Mouse (Mus musculus) embryonic facial prominence, embryonic 15.5 days (tissue): ENCODE measurements at regions not wholly inside any gene's neighbourhood (a gene's known extent, or its start where the extent isn't known, plus 50 kb on each side); places are given as distances from the start of the nearest gene placed in this dataset.

ENCODE experiments used
- ATAC-seq: fragments of 200-750 bp; cut with Nextera tagmentation; 2 replicates; pipeline ENCODE4 v1.8.0; 2017; ENCODE audit warnings: low read depth, moderate TSS enrichment; ENCODE audit not compliant: insufficient number of reproducible peaks, low FRiP score, low TSS enrichment
- H3K27ac ChIP-seq: fragments of 300-500 bp; sonication (generic); replicated peaks from 2 replicates; pipeline ENCODE4 v1.5.1; 2015; ENCODE audit warnings: mild to moderate bottlenecking, inconsistent platforms
- H3K27me3 ChIP-seq: fragments of 300-500 bp; sonication (generic); 2 replicates; pipeline ENCODE4 v1.6.1; 2015; ENCODE audit warnings: inconsistent platforms
- H3K36me3 ChIP-seq: fragments of 300-500 bp; sonication (generic); 2 replicates; pipeline ENCODE4 v1.6.1; 2015; ENCODE audit warnings: mild to moderate bottlenecking, inconsistent platforms
- H3K4me1 ChIP-seq: fragments of 300-500 bp; sonication (generic); 2 replicates; pipeline ENCODE4 v1.6.1; 2015; ENCODE audit warnings: inconsistent platforms
- H3K4me2 ChIP-seq: fragments of 300-500 bp; sonication (generic); replicated peaks from 2 replicates; pipeline ENCODE4 v1.6.1; 2015; ENCODE audit warnings: mild to moderate bottlenecking, inconsistent platforms
- H3K4me3 ChIP-seq: fragments of 300-500 bp; sonication (generic); replicated peaks from 2 replicates; pipeline ENCODE4 v1.5.1; 2015; ENCODE audit warnings: mild to moderate bottlenecking, inconsistent platforms
- H3K9ac ChIP-seq: fragments of 300-500 bp; sonication (generic); 2 replicates; pipeline ENCODE4 v1.6.1; 2015; ENCODE audit warnings: inconsistent platforms
- H3K9me3 ChIP-seq: fragments of 300-500 bp; sonication (generic); replicated peaks from 2 replicates; pipeline ENCODE4 v1.6.1; 2016; ENCODE audit warnings: inconsistent platforms
- WGBS: fragments of 180-500 bp; shearing (Covaris S2); methylation state at CpG from one replicate; pipeline ENCODE4 v1.1.7; 2015; 5-methylcytosine and 5-hydroxymethylcytosine counted together

- Histone ChIP-seq H3K4me2 (no peak overlapping the region), H3K9ac (no peak overlapping the region), H3K27me3 (no peaks in the 10 kb centered on the region), H3K36me3 (no peaks in the 10 kb centered on the region), H3K4me3 (no peak overlapping the region), H3K4me1 (no peaks in the 10 kb centered on the region), H3K27ac (no peak overlapping the region), H3K9me3 (peaks cover 6% of the 10 kb centered on the region; the same call in 1 of the 2 replicates)
- no peak for ATAC-seq
- 69% methylated on average over 15 of the region's 15 CpGs for WGBS
Observed at GRCm38 (mm10) chr5:148715218-148715991, 162.8 kb upstream of the Ubl3 start.

DNA sequence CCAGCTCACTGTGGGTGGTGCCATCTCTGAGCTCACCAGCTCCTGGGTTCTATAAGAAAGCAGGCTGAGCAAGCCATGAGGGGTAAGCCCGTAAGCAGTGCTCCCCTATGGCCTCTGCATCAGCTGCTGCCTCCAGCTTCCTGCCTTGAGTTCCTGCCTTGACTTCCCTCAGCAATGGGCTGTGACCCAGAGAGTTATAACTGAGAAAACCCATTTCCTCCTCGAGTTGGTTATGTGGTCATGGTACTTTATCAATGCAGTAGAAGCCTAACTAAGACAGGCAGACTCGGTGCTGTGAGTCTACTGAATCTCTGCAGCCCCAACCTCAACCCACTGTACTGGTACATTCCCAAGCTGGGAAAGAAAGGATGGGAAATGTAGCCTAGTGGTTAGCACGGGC is 162.2 kb upstream of the Ubl3 start:
- H3K4me1 ChIP-seq: no peaks in the 10 kb centered on the region
- H3K27ac ChIP-seq: no peak overlapping the region
- no peaks in the 10 kb centered on the region for H3K36me3 ChIP-seq
- 79% methylated on average over 4 of the region's 4 CpGs for whole genome bisulfite sequencing
- no peaks in the 10 kb centered on the region for H3K27me3 ChIP-seq
- no peak overlapping the region for H3K4me2 ChIP-seq
- peaks cover 6% of the 10 kb centered on the region; the same call in 1 of the 2 replicates for H3K9me3 ChIP-seq
- no peak overlapping the region for H3K9ac ChIP-seq
- no peak overlapping the region for H3K4me3 ChIP-seq
- no peak for ATAC-seq

DNA sequence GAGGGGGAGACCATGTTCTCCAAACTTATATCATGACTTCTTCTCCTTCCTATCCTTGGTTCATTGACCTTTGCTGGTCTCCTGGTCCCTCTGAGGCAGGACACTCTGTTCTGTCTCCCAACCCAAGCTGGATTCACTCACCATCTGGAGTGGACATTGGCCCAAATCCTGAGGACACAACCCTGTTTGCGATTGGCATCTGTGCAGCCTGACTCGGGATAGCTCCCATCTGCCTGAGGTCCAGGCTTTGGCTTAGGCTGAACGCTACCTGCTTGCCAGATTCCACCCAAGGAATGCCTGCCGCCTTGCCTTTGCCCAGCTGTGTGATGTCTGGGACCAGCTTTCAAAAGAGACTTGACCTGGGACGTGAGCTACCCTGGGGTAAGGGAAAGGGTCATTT is 161.2 kb upstream of the Ubl3 start:
- no peaks in the 10 kb centered on the region for H3K36me3 ChIP-seq
- no peak for ATAC-seq
- H3K27me3 ChIP-seq: no peaks in the 10 kb centered on the region
- H3K9me3 ChIP-seq: peaks cover 6% of the 10 kb centered on the region; the same call in 1 of the 2 replicates
- no peak overlapping the region for H3K4me2 ChIP-seq
- 91% methylated on average over 5 of the region's 5 CpGs for WGBS
- H3K27ac ChIP-seq: no peak overlapping the region
- H3K4me3 ChIP-seq: no peak overlapping the region
- H3K9ac ChIP-seq: no peak overlapping the region
- peaks cover 5% of the 10 kb centered on the region for H3K4me1 ChIP-seq

- Histone ChIP-seq H3K9ac (no peak overlapping the region), H3K4me2 (no peak overlapping the region), H3K27me3 (no peaks in the 10 kb centered on the region), H3K36me3 (no peaks in the 10 kb centered on the region), H3K4me1 (peaks cover 13% of the 10 kb centered on the region), H3K9me3 (no peaks in the 10 kb centered on the region), H3K4me3 (no peak overlapping the region), H3K27ac (no peak overlapping the region)
- ATAC-seq: no peak
Observed at GRCm38 (mm10) chr5:148713039-148713438, 160.4 kb upstream of the Ubl3 start.

DNA sequence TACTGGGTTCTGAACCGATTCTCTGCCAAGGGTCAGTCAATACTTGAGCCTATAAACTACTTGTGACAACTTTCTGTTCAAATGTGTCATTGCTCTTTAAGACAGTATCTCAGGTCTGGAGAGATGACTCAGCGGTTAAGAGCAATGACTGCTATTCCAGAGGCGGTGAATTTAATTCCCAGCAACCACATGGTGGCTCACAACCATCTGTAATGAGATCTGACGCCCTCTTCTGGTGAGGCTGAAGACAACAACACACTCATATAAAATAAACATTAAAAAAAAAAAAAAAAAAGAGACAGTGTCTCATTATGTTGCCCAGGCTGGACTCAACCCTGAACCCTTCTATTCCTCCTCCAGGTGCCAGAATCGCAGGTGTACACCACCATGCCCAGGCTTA is 159.0 kb upstream of the Ubl3 start:
- H3K4me2 ChIP-seq: no peak overlapping the region
- H3K4me3 ChIP-seq: no peak overlapping the region
- ATAC-seq: no peak
- no peaks in the 10 kb centered on the region for H3K36me3 ChIP-seq
- no peaks in the 10 kb centered on the region for H3K27me3 ChIP-seq
- no peak overlapping the region for H3K9ac ChIP-seq
- no peaks in the 10 kb centered on the region for H3K9me3 ChIP-seq
- WGBS: 81% methylated on average over 5 of the region's 5 CpGs
- H3K4me1 ChIP-seq: peaks cover 16% of the 10 kb centered on the region
- H3K27ac ChIP-seq: no peak overlapping the region

DNA sequence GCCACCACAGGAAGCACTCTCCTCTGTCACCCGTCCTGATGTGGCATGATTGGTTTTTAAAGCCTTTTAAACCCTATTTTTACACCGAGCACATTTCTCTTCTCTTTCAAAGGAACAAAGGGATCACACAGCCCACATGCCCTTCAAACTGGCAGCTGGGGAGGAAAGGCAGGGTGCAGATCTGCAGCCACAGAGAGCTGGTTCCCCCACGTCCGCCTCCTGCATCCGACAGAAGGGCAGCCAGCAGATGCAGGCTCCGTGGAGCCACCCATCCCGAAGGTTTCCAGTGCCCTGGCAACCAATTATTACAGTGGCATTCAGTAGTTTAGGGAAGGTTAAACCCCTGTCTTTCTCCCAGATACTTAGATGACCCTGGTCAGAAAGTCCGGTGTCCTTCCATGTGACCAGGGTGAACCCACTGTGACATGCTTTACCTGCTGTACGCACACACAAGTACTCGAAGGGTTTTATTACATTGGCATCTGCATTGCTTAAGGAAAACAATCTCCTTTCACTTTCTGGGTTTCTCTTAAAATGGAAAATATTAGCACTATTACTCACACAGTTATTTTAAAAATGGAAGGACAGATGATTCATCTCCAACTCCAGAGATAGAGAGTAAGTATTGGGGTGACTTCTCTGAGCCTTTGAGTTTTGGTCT is 156.7 kb upstream of the Ubl3 start:
- no peak overlapping the region for H3K9ac ChIP-seq
- H3K4me1 ChIP-seq: peaks cover 16% of the 10 kb centered on the region
- H3K27me3 ChIP-seq: no peaks in the 10 kb centered on the region
- H3K36me3 ChIP-seq: no peaks in the 10 kb centered on the region
- no peak overlapping the region for H3K4me3 ChIP-seq
- WGBS: 37% methylated on average over 10 of the region's 10 CpGs
- ATAC-seq: no peak
- no peaks in the 10 kb centered on the region for H3K9me3 ChIP-seq
- no peak overlapping the region for H3K27ac ChIP-seq
- H3K4me2 ChIP-seq: no peak overlapping the region

- peak; percentile 32; the same call in 1 of the 2 replicates for ATAC-seq
- no peak overlapping the region for H3K4me2 ChIP-seq
- peaks cover 16% of the 10 kb centered on the region for H3K4me1 ChIP-seq
- H3K27ac ChIP-seq: peak overlapping the region; percentile 51; the same call in 1 of the 2 replicates
- no peak overlapping the region for H3K9ac ChIP-seq
- no peaks in the 10 kb centered on the region for H3K27me3 ChIP-seq
- no peaks in the 10 kb centered on the region for H3K9me3 ChIP-seq
- WGBS: 22% methylated on average over 11 of the region's 11 CpGs
- no peak overlapping the region for H3K4me3 ChIP-seq
- H3K36me3 ChIP-seq: no peaks in the 10 kb centered on the region
Observed at GRCm38 (mm10) chr5:148708014-148708741, 155.6 kb upstream of the Ubl3 start.

- Histone ChIP-seq H3K4me1 (peaks cover 16% of the 10 kb centered on the region), H3K36me3 (no peaks in the 10 kb centered on the region), H3K4me2 (no peak overlapping the region), H3K9me3 (no peaks in the 10 kb centered on the region), H3K27ac (no peak overlapping the region), H3K4me3 (no peak overlapping the region), H3K9ac (no peak overlapping the region), H3K27me3 (no peaks in the 10 kb centered on the region)
- WGBS: 72% methylated on average over 12 of the region's 12 CpGs
- ATAC-seq: no peak
Observed at GRCm38 (mm10) chr5:148707335-148707734, 154.7 kb upstream of the Ubl3 start.

DNA sequence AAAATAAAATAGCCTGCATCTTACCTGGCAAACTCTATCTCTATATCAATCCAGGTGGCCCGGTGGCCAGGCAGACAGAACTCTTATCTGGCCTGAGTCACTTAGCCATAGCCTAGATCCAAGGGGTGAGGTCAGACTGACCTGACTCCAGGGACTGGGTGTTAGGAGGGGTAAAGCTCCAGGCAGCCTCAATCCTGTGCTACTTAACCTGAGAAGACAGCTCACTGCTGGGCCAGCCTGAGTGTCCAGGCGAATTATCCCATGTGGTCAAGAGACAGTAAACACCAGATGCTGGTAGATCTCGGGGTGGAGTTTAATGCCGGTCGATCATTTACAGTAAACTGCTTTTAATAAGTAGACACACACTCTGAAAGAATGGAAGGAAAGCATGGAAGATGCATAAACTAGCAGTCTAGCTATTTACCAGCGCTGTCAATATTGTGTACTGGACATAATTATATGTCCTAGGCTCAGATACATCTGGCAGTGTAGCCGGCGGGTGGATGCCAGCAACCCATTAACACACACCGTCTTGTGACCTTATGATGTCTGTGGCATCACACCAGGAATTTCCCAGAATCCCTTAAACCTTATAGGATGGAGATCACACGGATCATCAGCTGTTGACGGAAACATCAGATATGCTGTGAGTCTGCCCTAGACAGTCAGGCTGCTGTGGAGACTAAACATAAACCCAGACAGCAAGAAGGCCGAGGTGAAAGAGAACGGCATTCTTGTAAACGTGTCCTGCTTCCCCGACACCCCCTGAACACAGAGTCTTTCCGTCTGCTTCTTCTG is 153.9 kb upstream of the Ubl3 start:
- Histone ChIP-seq H3K4me3 (no peak overlapping the region), H3K36me3 (no peaks in the 10 kb centered on the region), H3K27me3 (no peaks in the 10 kb centered on the region), H3K4me1 (peaks cover 16% of the 10 kb centered on the region), H3K27ac (no peak overlapping the region), H3K9me3 (no peaks in the 10 kb centered on the region), H3K4me2 (no peak overlapping the region), H3K9ac (no peak overlapping the region)
- no peak for ATAC-seq
- 70% methylated on average over 16 of the region's 16 CpGs for WGBS

- peaks cover 16% of the 10 kb centered on the region for H3K4me1 ChIP-seq
- H3K36me3 ChIP-seq: no peaks in the 10 kb centered on the region
- no peaks in the 10 kb centered on the region for H3K27me3 ChIP-seq
- H3K4me3 ChIP-seq: no peak overlapping the region
- no peak overlapping the region for H3K9ac ChIP-seq
- no peaks in the 10 kb centered on the region for H3K9me3 ChIP-seq
- ATAC-seq: peak; percentile 6; the same call in 1 of the 2 replicates
- H3K4me2 ChIP-seq: no peak overlapping the region
- H3K27ac ChIP-seq: no peak overlapping the region
- 55% methylated on average over 5 of the region's 5 CpGs for WGBS
Observed at GRCm38 (mm10) chr5:148704769-148705168, 152.2 kb upstream of the Ubl3 start.

- Histone ChIP-seq H3K9ac (no peak overlapping the region), H3K27ac (no peak overlapping the region), H3K4me1 (peaks cover 6% of the 10 kb centered on the region), H3K36me3 (no peaks in the 10 kb centered on the region), H3K27me3 (no peaks in the 10 kb centered on the region), H3K9me3 (no peaks in the 10 kb centered on the region), H3K4me3 (no peak overlapping the region), H3K4me2 (no peak overlapping the region)
- ATAC-seq: no peak
- 39% methylated on average over 8 of the region's 8 CpGs for WGBS
Observed at GRCm38 (mm10) chr5:148701859-148702258, 149.3 kb upstream of the Ubl3 start.
